Mouse (Mus musculus) myocyte (in vitro differentiated cells): Measurements from ENCODE around the gene Cpn1. TPM values are rescaled to one million over a fixed set of nuclear protein-coding genes. Genes with fewer than 3 reads are reported as not detected.
A peak's percentile ranks its signal among the peaks of the same experiment; 100 is the strongest.
"Not testable (repeated sequence)": the region's sequence is repeated elsewhere in the genome, so short reads cannot be mapped to it uniquely, and the experiment has no call there.

Experiments
- H3K27me3 ChIP-seq: one replicate; pipeline ENCODE4 v1.6.1; 2011; ENCODE audit not compliant: control insufficient read depth, insufficient read depth, insufficient read length
- H3K36me3 ChIP-seq: one replicate; pipeline ENCODE4 v1.6.1; 2011; ENCODE audit not compliant: control insufficient read depth, insufficient read depth
- H3K4me2 ChIP-seq: one replicate; pipeline ENCODE4 v1.6.1; 2011; ENCODE audit warnings: low read depth, control low read depth
- H3K4me3 ChIP-seq: one replicate; pipeline ENCODE4 v1.5.1; 2011; ENCODE audit warnings: mild to moderate bottlenecking, control low read depth, moderate library complexity
- H3K79me2 ChIP-seq: one replicate; pipeline ENCODE4 v1.6.1; 2011; ENCODE audit not compliant: control insufficient read depth, insufficient read depth
- H3ac ChIP-seq: one replicate; pipeline ENCODE4 v1.6.1; 2011; ENCODE audit not compliant: control insufficient read depth, insufficient read length
- CEBPB ChIP-seq: IDR thresholded peaks from 2 replicates; pipeline ENCODE4 v1.6.1; 2011; ENCODE audit warnings: mild to moderate bottlenecking, moderate library complexity; ENCODE audit not compliant: poor library complexity, insufficient read depth, severe bottlenecking
- E2F4 ChIP-seq: IDR thresholded peaks from one replicate; pipeline ENCODE4 v1.6.1; 2011; ENCODE audit warnings: mild to moderate bottlenecking, control low read depth, moderate library complexity; ENCODE audit not compliant: insufficient read depth
- MAX ChIP-seq: IDR thresholded peaks from one replicate; pipeline ENCODE4 v1.6.1; 2011; ENCODE audit warnings: low read depth, mild to moderate bottlenecking, control low read depth
- MYOD1 ChIP-seq, 3 experiments: IDR thresholded peaks; one replicate each; pipeline ENCODE4 v1.6.1; 2011; ENCODE audit warnings: control low read depth in 2 of 3, low read depth in 2 of 3, mild to moderate bottlenecking in 2 of 3, moderate library complexity in 1 of 3; ENCODE audit not compliant: insufficient read length in 2 of 3, control insufficient read depth in 1 of 3
- MYOG ChIP-seq, 3 experiments: IDR thresholded peaks; one replicate each; pipeline ENCODE4 v1.6.1; 2011; ENCODE audit warnings: control low read depth in 2 of 3, low read depth in 2 of 3, mild to moderate bottlenecking in 2 of 3; ENCODE audit not compliant: insufficient read length in 2 of 3, control insufficient read depth in 1 of 3, insufficient read depth in 1 of 3
- POLR2A ChIP-seq: IDR thresholded peaks from one replicate; pipeline ENCODE4 v1.6.1; 2011; ENCODE audit warnings: low read depth, mild to moderate bottlenecking, control low read depth, moderate library complexity; ENCODE audit not compliant: insufficient read length
- POLR2AphosphoS2 ChIP-seq: IDR thresholded peaks from one replicate; pipeline ENCODE4 v1.6.1; 2011; ENCODE audit warnings: low read depth, control low read depth; ENCODE audit not compliant: insufficient read length
- REST ChIP-seq: IDR thresholded peaks from one replicate; pipeline ENCODE4 v1.6.1; 2011; ENCODE audit warnings: mild to moderate bottlenecking, control low read depth, moderate library complexity; ENCODE audit not compliant: insufficient read depth, insufficient read length
- SRF ChIP-seq: IDR thresholded peaks from one replicate; pipeline ENCODE4 v1.6.1; 2011; ENCODE audit warnings: low read depth; ENCODE audit not compliant: control insufficient read depth, insufficient read length
- TCF12 ChIP-seq: IDR thresholded peaks from one replicate; pipeline ENCODE4 v1.6.1; 2011; ENCODE audit warnings: mild to moderate bottlenecking, control low read depth; ENCODE audit not compliant: poor library complexity, insufficient read depth, severe bottlenecking
- TCF3 ChIP-seq: IDR thresholded peaks from one replicate; pipeline ENCODE4 v1.6.1; 2011; ENCODE audit warnings: low read depth, control low read depth; ENCODE audit not compliant: insufficient read length
- USF1 ChIP-seq: IDR thresholded peaks from one replicate; pipeline ENCODE4 v1.6.1; 2011; ENCODE audit warnings: low read depth, mild to moderate bottlenecking, control low read depth, moderate library complexity
- polyA plus RNA-seq: library from polyadenylated mRNA; unstranded; fragments of >200 nt; fragmentation: generic; extraction: Trizol; gene quantifications from one replicate; pipeline ENCODE4 v1.2.1, GENCODE M21; 2012; ENCODE audit warnings: missing spikeins

The Cpn1 gene
- polyA plus RNA-seq, 1 experiment = not detected

DNA sequence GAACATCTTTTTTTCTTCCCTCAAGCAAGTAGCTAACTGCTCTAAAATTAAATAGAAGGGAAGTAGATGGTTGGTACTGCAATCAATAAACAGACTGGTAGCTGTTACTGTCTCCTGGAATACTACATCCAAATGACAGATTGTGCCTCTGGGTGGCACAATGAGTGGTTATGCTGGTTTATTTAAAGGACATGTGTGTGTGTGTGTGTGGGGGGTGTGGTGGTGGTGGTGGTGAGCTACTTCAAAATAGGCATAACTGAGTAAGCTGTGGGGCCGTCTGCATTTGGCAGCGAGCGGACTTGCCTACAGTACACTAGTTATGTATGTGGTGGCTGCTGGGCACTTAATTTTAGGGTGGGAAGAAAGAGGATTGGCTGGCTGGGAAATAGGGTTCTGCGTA is 28.5 kb downstream of the Cpn1 start:
- Histone ChIP-seq H3K4me2 (no peak overlapping the region), H3ac (no peak overlapping the region), H3K27me3 (no peaks in the 10 kb centered on the region), H3K4me3 (no peak overlapping the region), H3K79me2 (no peaks in the 10 kb centered on the region), H3K36me3 (no peaks in the 10 kb centered on the region)
- no peak for TF ChIP-seq REST
- no peak for TF ChIP-seq CEBPB
- no peak for TF ChIP-seq POLR2AphosphoS2
- TF ChIP-seq MYOG (IDR thresholded peaks at IDR 0.05; ENCODE audit: control insufficient read depth in 1 of 3, insufficient read depth in 1 of 3, insufficient read length in 2 of 3, low read depth in 2 of 3) = no peak
- TF ChIP-seq MAX = no peak
- TF ChIP-seq MYOD1 (IDR thresholded peaks at IDR 0.05; ENCODE audit: control insufficient read depth in 1 of 3, insufficient read length in 2 of 3, low read depth in 2 of 3) = no peak
- TF ChIP-seq TCF3 = no peak
- TF ChIP-seq E2F4 = no peak
- TF ChIP-seq USF1 = no peak
- TF ChIP-seq SRF = no peak
- no peak for TF ChIP-seq TCF12
- no peak for TF ChIP-seq POLR2A

DNA sequence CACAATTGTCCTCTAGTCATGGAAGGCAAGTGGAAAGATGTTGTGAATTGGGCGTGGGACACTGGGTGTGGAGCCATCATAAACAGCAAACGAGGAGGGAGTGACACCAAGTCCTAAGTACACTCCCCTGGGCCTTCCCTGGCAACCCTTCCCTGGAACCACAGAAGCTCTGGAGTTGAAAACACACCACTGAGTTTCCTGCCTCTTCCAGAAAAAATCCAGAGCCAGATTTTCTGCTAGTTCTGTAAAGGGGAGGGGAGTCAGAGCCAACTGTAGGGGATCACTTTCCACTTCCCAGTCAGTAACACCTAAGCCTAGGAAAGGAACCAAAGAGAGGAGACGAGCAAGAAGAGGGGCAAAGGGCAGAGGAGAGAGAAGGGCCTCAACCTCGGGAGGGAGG is 29.0 kb downstream of the Cpn1 start:
- TF ChIP-seq REST (no peak), POLR2AphosphoS2 (no peak), USF1 (no peak), TCF3 (no peak), TCF12 (no peak), CEBPB (no peak), E2F4 (no peak), MYOG (IDR thresholded peaks at IDR 0.05; ENCODE audit: control insufficient read depth in 1 of 3, insufficient read depth in 1 of 3, insufficient read length in 2 of 3, low read depth in 2 of 3) (no peak), MYOD1 (IDR thresholded peaks at IDR 0.05; ENCODE audit: control insufficient read depth in 1 of 3, insufficient read length in 2 of 3, low read depth in 2 of 3) (no peak), POLR2A (no peak), SRF (no peak), MAX (no peak)
- Histone ChIP-seq H3K27me3 (no peaks in the 10 kb centered on the region), H3K79me2 (no peaks in the 10 kb centered on the region), H3K4me3 (no peak overlapping the region), H3ac (no peak overlapping the region), H3K4me2 (no peak overlapping the region), H3K36me3 (no peaks in the 10 kb centered on the region)

DNA sequence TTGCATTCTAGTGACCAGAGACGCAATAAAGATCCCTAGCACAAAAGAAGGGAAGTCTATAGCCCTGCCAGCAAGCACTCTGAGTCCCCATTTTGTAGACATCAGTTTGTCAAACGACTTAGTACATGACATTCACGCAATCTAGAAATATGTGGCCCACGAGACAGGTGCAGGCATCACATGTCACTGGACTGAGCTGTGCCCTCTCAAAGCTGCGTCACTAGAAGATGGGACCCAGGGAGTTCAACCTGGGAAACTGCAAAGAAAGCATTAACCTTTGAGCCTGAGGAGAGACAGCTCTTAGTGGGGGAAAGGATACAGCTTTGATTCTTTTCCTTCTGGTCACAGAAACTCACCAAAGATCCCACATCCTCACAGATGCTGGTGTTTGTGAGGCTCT is 31.1 kb downstream of the Cpn1 start:
- H3K4me2 ChIP-seq = no peak overlapping the region
- H3K27me3 ChIP-seq = no peaks in the 10 kb centered on the region
- TF ChIP-seq MYOD1 (IDR thresholded peaks at IDR 0.05; ENCODE audit: control insufficient read depth in 1 of 3, insufficient read length in 2 of 3, low read depth in 2 of 3) (peak in 1 of 3 experiments; percentile 15), USF1 (no peak)
- no peaks in the 10 kb centered on the region for H3K36me3 ChIP-seq
- no peak overlapping the region for H3K4me3 ChIP-seq
- H3ac ChIP-seq = no peak overlapping the region
- no peaks in the 10 kb centered on the region for H3K79me2 ChIP-seq

DNA sequence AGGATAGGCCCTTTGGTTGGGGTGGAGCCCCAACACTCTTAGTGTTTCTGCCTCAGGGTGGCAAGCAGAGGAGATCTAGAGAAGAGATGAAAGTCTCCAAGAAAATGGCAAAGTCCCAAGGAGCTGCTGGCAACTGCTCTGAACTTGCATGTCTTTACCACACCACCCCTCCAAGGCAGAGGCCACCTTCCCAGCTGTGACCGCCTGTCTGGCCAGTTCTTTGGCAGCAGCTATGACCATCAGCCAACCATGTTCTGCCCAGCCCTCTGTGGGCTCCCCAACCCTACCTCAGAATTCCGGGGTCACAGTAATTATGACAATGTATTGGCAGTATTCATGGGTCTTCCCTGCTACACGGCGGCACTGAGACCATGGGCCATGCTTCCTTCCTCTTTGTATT is 31.5 kb downstream of the Cpn1 start:
- H3K79me2 ChIP-seq = no peaks in the 10 kb centered on the region
- H3ac ChIP-seq = no peak overlapping the region
- no peak overlapping the region for H3K4me2 ChIP-seq
- no peaks in the 10 kb centered on the region for H3K27me3 ChIP-seq
- no peak overlapping the region for H3K4me3 ChIP-seq
- H3K36me3 ChIP-seq = no peaks in the 10 kb centered on the region
- TF ChIP-seq MYOG (IDR thresholded peaks at IDR 0.05; ENCODE audit: control insufficient read depth in 1 of 3, insufficient read depth in 1 of 3, insufficient read length in 2 of 3, low read depth in 2 of 3) (peak in 1 of 3 experiments; percentile 22), MYOD1 (IDR thresholded peaks at IDR 0.05; ENCODE audit: control insufficient read depth in 1 of 3, insufficient read length in 2 of 3, low read depth in 2 of 3) (peak in 2 of 3 experiments; percentile 53 to 61), POLR2A (no peak)

DNA sequence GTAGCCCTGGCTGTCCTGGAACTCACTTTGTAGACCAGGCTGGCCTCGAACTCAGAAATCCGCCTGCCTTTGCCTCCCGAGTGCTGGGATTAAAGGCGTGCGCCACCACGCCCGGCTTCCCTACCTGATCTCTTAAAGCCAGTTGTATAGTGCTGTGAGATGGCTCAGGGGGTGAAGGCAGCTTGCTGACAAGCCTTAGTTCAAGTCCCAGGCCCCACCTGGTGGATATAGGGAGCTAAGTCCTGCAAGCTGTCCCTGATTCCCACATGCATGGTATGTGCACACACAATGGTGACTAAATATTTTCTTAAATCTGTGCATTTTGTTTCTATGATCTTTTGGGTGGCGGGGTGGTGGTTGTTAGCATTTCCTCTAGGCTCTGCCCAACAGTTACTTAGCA is 33.4 kb downstream of the Cpn1 start:
- not testable (repeated sequence) for H3K79me2 ChIP-seq, H3ac ChIP-seq, H3K4me3 ChIP-seq, H3K4me2 ChIP-seq, H3K36me3 ChIP-seq, H3K27me3 ChIP-seq

DNA sequence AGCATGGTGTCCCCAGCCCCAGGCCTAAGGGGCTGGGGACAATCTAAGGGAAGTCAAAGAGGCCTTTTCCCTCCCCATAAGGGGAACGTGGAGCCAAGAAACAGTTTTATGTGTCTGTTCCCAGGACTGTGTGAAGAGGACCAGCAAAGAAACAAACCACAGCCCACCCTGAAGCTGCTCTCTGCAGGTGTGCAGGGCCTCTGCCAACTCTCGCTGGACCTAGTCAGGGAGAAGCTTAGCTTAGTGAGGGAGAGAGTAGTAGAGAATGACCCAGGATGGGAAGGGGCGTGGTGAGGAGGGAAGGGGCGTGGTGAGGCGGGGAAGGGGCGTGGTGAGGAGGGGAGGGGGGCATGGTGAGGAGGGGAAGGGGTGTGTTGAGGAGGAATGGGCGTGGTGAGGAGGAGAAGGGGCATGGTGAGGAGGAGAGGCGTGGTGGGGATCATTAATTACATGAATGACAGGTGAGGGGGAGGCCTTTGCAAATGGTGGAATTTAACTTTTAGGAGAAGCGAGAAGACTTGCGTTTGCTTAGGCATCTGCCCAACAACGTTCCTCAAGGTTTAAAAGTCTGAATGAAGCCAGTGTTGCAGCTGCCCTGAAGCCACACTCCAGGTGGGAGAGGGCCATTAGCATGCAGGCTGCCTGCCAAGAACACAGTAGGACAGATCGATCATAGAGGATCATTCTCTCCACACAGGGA is 37.1 kb downstream of the Cpn1 start:
- TF ChIP-seq MYOD1 (IDR thresholded peaks at IDR 0.05; ENCODE audit: control insufficient read depth in 1 of 3, insufficient read length in 2 of 3, low read depth in 2 of 3) = no peak
- TF ChIP-seq POLR2AphosphoS2 = no peak
- no peak for TF ChIP-seq CEBPB
- TF ChIP-seq E2F4 = no peak
- TF ChIP-seq SRF = no peak
- no peak for TF ChIP-seq USF1
- no peak for TF ChIP-seq TCF3
- no peak overlapping the region for H3K4me3 ChIP-seq
- no peaks in the 10 kb centered on the region for H3K79me2 ChIP-seq
- H3ac ChIP-seq = no peak overlapping the region
- H3K4me2 ChIP-seq = no peak overlapping the region
- H3K36me3 ChIP-seq = no peaks in the 10 kb centered on the region
- H3K27me3 ChIP-seq = no peaks in the 10 kb centered on the region
